Mouse (Mus musculus) ES-E14 (cell line): ENCODE measurements at regions not wholly inside any gene's neighbourhood (a gene's known extent, or its start where the extent isn't known, plus 50 kb on each side); places are given as distances from the start of the nearest gene placed in this dataset.

Source experiments
- CHD2 ChIP-seq: IDR thresholded peaks from 2 replicates; pipeline ENCODE4 v1.6.1; 2014; ENCODE audit warnings: mild to moderate bottlenecking, low read depth, low read length, inconsistent platforms
- HCFC1 ChIP-seq: IDR thresholded peaks from 2 replicates; pipeline ENCODE4 v1.6.1; 2012; ENCODE audit warnings: low read length, inconsistent platforms, borderline replicate concordance; ENCODE audit not compliant: insufficient read depth
- MAFK ChIP-seq: IDR thresholded peaks from 2 replicates; pipeline ENCODE4 v1.6.1; 2014; ENCODE audit warnings: mild to moderate bottlenecking, low read depth, low read length, inconsistent platforms; ENCODE audit not compliant: insufficient read depth
- ZC3H11A ChIP-seq: IDR thresholded peaks from 2 replicates; pipeline ENCODE4 v1.6.1; 2012; ENCODE audit warnings: low read depth, mild to moderate bottlenecking, inconsistent platforms, low read length, borderline replicate concordance
- ZNF384 ChIP-seq: IDR thresholded peaks from 2 replicates; pipeline ENCODE4 v1.6.1; 2012; ENCODE audit warnings: low read depth, low read length, inconsistent platforms

GRCm38 (mm10) chr9:90906106-90906505 is 456.1 kb upstream of the Zic4 start:
- TF ChIP-seq ZC3H11A (no peak), HCFC1 (no peak), ZNF384 (no peak), CHD2 (no peak), MAFK (no peak)
